Mouse (Mus musculus) cerebellum, adult 9-10 months (tissue): ENCODE results near the gene Atf7ip.
A peak's percentile ranks its signal among the peaks of the same experiment; 100 is the strongest.
"Not testable (repeated sequence)": the region's sequence is repeated elsewhere in the genome, so short reads cannot be mapped to it uniquely, and the experiment has no call there.

ENCODE experiments used
- DNase-seq: peaks from one replicate; pipeline ENCODE4 v3.0.0; 2022

Gene Atf7ip

GRCm38 (mm10) chr6:136505867-136506266 lies at the start of gene Atf7ip:
Atf7ip (plus strand) TSS chr6:136506167.
- DNase-seq: not testable (repeated sequence)

- DNase-seq: no peak
These were observed 49.7 kb upstream of the Atf7ip start for GRCm38 (mm10) chr6:136456302-136456701.

GRCm38 (mm10) chr6:136459156-136459555 lies 46.8 kb upstream of the Atf7ip start:
- no peak for DNase-seq

GRCm38 (mm10) chr6:136463491-136463890 lies 42.5 kb upstream of the Atf7ip start:
- no peak for DNase-seq

GRCm38 (mm10) chr6:136464121-136464621 lies 41.8 kb upstream of the Atf7ip start:
- no peak for DNase-seq

- DNase-seq: peak; percentile 14
These were observed 40.9 kb upstream of the Atf7ip start for GRCm38 (mm10) chr6:136465021-136465420.

- peak; percentile 75 for DNase-seq
These were observed 40.0 kb upstream of the Atf7ip start for GRCm38 (mm10) chr6:136465959-136466381.

- DNase-seq: peak; percentile 86
These were observed 38.8 kb upstream of the Atf7ip start for GRCm38 (mm10) chr6:136466956-136467750.

GRCm38 (mm10) chr6:136467837-136468236 lies 38.1 kb upstream of the Atf7ip start:
- peak; percentile 26 for DNase-seq

GRCm38 (mm10) chr6:136468401-136468912 lies 37.5 kb upstream of the Atf7ip start:
- peak; percentile 90 for DNase-seq

GRCm38 (mm10) chr6:136468974-136469792 lies 36.8 kb upstream of the Atf7ip start:
- DNase-seq: peak; percentile 54

GRCm38 (mm10) chr6:136469807-136470206 lies 36.2 kb upstream of the Atf7ip start:
- no peak for DNase-seq

GRCm38 (mm10) chr6:136470321-136471230 lies 35.4 kb upstream of the Atf7ip start:
- peak; percentile 89 for DNase-seq

GRCm38 (mm10) chr6:136471601-136472000 lies 34.4 kb upstream of the Atf7ip start:
- DNase-seq: no peak

- no peak for DNase-seq
These were observed 33.2 kb upstream of the Atf7ip start for GRCm38 (mm10) chr6:136472779-136473178.

- no peak for DNase-seq
These were observed 32.4 kb upstream of the Atf7ip start for GRCm38 (mm10) chr6:136473472-136474129.

GRCm38 (mm10) chr6:136475171-136475860 lies 30.7 kb upstream of the Atf7ip start:
- DNase-seq: no peak

GRCm38 (mm10) chr6:136477878-136478277 lies 28.1 kb upstream of the Atf7ip start:
- no peak for DNase-seq

GRCm38 (mm10) chr6:136483531-136483930 lies 22.4 kb upstream of the Atf7ip start:
- DNase-seq: no peak

GRCm38 (mm10) chr6:136484093-136484492 lies 21.9 kb upstream of the Atf7ip start:
- no peak for DNase-seq

GRCm38 (mm10) chr6:136486166-136486565 lies 19.8 kb upstream of the Atf7ip start:
- DNase-seq: no peak
